Mouse (Mus musculus) B cell, adult 2 months (primary cell): ENCODE data around the gene Slc44a4.
"Not testable (repeated sequence)": the region's sequence is repeated elsewhere in the genome, so short reads cannot be mapped to it uniquely, and the experiment has no call there.

Experiments used
- DNase-seq, 2 experiments: peaks; one replicate each; pipeline ENCODE4 v3.0.0; 2022

Gene Slc44a4

GRCm38 (mm10) chr17:34962841-34963240, 48.6 kb downstream of the Slc44a4 start:
- DNase-seq: no peak

- DNase-seq: no peak
Measured at GRCm38 (mm10) chr17:34964640-34965049, 50.4 kb downstream of the Slc44a4 start.

GRCm38 (mm10) chr17:34965627-34966026, 51.4 kb downstream of the Slc44a4 start:
- DNase-seq: no peak

GRCm38 (mm10) chr17:34969822-34970221, 55.6 kb downstream of the Slc44a4 start, which contains the start of gene Gm20481:
Gene Gm20481 (plus strand): TSS chr17:34969912.
- not testable (repeated sequence) for DNase-seq

- peak in 1 of 2 experiments; percentile 9 for DNase-seq
Measured at GRCm38 (mm10) chr17:34970850-34971249, 56.6 kb downstream of the Slc44a4 start.

- not testable (repeated sequence) for DNase-seq
Measured at GRCm38 (mm10) chr17:34971694-34972068, 57.4 kb downstream of the Slc44a4 start.

- peak; percentile 89 to 90 for DNase-seq
Measured at GRCm38 (mm10) chr17:34972069-34972749, 57.9 kb downstream of the Slc44a4 start, which contains the start of the genes Hspa1a and Hspa1l. Gene Hspa1a (minus strand): TSS chr17:34972156. Gene Hspa1l (plus strand): TSS chr17:34972703.

GRCm38 (mm10) chr17:34975581-34976492, 61.6 kb downstream of the Slc44a4 start:
- no peak for DNase-seq

GRCm38 (mm10) chr17:34977000-34977399, 62.7 kb downstream of the Slc44a4 start:
- DNase-seq: no peak

GRCm38 (mm10) chr17:34978239-34978638, 64.0 kb downstream of the Slc44a4 start:
- DNase-seq: no peak

- DNase-seq: no peak
Measured at GRCm38 (mm10) chr17:34979631-34980030, 65.4 kb downstream of the Slc44a4 start.
